Mouse (Mus musculus): ENCODE results near the gene Adprh.

The Adprh gene

GRCm38 (mm10) chr16:38398266-38398665 is 54.2 kb downstream of the Adprh start:
- DNase-seq (ENCODE audit: low read depth, low spot score) = no peak

GRCm38 (mm10) chr16:38396155-38396554 is 56.3 kb downstream of the Adprh start:
- DNase-seq (ENCODE audit: low read depth, low spot score) = peak; percentile 54

GRCm38 (mm10) chr16:38395060-38395730 is 57.3 kb downstream of the Adprh start:
- DNase-seq (ENCODE audit: low read depth, low spot score) = no peak

GRCm38 (mm10) chr16:38394191-38394618 is 58.3 kb downstream of the Adprh start:
- no peak for DNase-seq (ENCODE audit: low read depth, low spot score)

All from brain, adult 2 months (tissue).